Mouse (Mus musculus) cerebellum, adult 18-20 months (tissue): ENCODE results near the gene Urb2.
A peak's percentile ranks its signal among the peaks of the same experiment; 100 is the strongest.
"Not testable (repeated sequence)": the region's sequence is repeated elsewhere in the genome, so short reads cannot be mapped to it uniquely, and the experiment has no call there.

ENCODE experiments used
- DNase-seq, 2 experiments: peaks; one replicate each; pipeline ENCODE4 v3.0.0; 2021

Gene Urb2

DNA sequence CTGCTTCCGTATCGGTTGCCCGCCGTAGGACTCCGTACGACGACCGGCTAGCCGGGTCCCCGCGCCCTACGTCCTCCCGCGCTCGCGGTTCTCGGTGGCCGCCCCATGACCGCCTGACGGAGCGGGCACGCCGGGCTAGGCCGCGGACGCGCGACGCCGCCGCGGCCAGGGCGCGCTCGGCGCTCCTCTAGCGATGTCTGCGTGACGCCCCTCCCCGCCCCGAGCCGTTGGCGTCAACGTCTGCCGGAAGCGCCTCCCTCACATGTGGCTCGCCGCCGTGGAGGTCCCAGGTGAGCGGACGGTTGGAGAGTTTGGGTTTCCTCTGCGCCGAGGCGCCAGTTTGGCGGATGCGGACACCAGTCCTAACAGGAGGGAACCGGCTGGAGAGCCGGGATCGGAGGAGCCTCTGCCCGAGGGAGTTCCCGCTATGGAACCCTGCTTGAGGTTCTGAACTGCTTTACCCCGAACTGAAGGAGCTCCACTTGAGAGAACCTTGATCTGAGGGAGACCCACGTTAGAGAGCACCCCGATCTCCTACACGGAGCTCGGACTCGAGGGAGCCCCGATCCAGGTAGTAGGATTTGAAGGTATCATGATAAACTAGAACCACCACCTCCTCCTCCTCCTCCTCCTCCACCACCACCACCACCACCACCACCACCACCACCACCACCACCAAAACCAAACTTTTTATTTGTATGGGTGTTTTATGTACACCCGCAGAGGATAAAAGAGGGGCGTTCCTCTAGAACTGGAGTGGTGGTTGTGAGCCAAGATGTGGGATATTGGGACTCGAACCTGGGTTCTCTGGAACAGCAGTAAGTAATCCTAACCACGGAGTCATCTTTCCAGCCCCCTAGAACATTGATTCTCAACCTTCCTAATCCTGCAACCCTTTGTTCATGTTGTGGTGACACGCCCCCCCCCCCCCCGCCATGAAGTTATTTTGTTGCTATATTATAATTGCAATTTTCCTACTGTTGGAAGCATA lies at the start of gene Urb2, which contains the start of gene Taf5l:
Gene Urb2 (plus strand): TSS at position 272 of the 991 bp plus-strand sequence.
Gene Taf5l (minus strand): TSS at position 161 of the 991 bp plus-strand sequence.
- DNase-seq: peak; percentile 92 to 97

DNA sequence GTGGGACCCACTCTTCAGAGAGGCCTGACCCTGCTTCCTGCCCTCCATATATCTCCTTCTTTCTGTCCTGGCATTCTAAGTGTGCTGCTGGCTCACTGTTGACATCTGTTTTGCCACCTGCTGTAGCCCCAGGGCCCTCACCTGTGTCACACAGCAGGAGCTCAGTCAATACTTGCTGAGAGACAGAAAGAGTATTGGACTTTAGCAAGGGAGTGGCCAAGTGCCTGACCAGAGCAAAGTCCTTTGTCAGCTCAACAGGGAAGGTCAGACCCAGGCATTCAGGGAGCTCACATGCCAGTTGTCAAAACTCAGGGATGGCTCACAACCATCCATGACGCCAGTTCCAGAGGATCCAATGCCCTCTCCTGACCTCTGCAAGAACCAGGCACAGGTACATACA lies 47.8 kb upstream of the Urb2 start:
- DNase-seq: no peak

DNA sequence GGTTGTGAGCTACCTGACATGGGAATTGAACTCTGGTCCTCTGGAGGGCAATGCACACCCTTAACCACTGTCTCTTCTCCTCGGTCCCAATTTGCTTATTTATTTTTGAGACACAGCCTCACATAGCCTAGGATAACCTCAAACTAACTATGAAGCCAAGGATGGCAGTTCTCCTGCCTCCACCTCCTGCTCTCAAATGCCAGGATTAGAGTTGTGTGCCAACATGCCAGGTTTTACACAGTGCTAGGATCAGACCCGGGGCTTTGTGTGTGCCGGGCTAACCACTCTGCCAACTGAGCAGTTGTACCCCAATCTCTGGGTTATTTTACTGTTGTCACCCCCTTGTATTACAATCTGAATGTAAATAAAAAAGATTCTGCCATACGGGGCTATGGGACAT lies 43.8 kb upstream of the Urb2 start:
- DNase-seq: peak in 1 of 2 experiments; percentile 23

DNA sequence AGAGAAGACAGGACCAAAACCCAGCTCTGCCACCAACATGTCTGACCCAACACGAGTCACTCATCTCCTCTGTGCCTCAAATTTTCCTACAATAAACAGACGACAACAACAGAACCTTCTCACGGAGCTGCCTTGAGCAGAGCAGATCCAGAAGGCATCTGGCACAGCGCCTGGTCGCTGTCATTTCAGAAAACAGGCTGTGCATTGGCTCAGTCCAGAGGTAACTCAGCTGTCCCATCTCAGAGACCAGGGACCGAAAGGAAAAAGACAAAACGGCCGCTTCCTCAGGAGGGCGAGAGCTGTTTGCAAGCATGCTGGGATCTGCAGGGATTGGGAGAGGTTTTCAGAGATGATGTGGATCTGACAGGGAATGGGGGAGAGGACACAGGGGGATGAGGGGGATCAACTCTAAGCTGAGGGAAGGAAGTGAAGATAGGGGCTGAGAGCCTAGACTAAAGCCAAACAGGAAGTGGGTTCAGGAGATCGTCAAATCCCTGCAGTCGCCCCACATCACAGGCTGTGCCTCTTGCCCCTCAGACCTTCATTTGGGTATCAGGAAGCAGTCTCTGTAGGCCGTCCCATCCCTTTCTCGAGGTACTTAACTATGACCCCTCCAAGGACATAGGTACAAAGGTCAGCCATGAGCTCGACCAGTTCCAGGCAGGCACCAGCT lies 43.0 kb upstream of the Urb2 start:
- peak; percentile 34 to 36 for DNase-seq

DNA sequence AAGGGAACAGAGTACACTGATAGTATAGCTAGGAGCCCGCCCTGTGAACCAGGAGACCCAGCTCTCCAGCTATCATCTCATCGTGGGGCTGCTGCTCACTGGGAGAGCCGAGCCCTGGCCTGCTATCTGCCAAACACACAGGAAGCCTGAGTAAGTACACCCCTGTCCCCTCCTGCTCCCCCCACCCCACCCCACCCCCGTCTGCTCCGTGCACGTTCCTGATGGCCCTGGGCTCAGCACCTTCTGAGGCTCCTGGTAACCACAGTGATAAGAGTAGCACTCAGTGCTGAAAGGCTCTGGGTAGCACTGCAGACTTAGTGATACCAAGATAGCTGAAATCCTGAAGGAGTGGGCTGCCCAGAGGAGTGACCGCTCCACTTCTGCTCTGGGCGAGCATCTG lies 42.4 kb upstream of the Urb2 start:
- DNase-seq: no peak

DNA sequence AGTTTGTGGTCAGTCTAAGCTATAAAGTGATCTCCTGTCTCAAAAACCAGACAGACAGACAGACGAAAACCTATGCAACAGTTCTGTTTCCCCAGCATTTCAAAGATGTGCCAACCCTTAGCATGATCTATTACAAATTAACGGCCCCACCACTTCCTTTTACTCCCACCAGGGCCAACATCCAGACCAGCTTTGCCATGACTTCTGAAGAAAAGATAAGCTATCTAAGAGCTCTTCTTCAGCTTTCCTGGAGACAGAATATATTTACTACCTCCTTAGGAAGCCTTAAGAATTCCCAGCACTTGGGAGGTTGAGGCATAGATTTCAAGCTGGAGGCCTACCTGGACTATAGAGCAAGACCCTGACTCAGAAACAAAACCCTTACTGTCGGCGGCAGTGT lies 41.1 kb upstream of the Urb2 start:
- no peak for DNase-seq

DNA sequence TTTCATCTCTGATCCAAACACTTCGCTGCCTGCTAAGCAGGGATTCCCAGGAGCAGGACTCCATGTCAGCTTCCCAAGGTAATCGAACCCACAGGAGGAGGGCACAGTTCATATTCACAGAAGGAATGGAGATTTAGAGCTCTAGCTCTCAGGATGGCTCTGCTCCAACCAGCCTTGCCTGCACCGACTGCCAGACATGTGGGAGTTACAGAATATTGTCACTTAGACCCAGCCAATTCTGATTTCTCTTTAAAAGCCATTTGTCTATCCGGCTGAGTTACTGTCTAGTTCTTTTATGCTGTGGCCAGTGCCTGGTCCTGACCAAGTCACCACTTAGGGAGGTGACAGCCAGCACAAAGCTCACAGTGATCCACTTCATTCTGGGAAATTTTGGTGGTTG lies 39.6 kb upstream of the Urb2 start:
- peak; percentile 35 to 37 for DNase-seq

DNA sequence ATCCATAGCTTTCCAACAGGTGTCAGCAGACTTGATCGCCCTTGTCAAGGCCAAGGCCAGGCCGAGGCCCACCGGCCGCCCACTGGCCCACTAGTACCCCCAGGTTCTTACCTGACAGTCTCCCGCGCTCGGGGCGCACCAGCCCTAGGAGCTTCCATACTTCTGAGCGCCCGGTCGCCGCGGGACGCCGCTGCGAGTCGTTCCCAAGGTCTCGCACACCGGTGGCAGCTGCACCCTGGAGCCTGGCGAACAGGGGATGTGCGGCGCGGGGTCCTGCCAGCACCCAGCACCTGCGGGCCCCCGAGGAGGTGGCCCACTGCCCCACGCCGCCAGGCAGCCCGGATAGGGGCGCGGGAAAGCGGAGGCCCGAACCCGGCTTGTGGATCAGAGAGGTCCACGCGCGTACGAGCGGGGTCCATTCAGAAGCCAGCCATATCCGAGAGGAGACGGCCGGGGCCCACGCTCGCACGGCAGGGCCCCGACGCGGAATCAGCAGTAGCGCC lies 39.0 kb upstream of the Urb2 start:
- DNase-seq: no peak

DNA sequence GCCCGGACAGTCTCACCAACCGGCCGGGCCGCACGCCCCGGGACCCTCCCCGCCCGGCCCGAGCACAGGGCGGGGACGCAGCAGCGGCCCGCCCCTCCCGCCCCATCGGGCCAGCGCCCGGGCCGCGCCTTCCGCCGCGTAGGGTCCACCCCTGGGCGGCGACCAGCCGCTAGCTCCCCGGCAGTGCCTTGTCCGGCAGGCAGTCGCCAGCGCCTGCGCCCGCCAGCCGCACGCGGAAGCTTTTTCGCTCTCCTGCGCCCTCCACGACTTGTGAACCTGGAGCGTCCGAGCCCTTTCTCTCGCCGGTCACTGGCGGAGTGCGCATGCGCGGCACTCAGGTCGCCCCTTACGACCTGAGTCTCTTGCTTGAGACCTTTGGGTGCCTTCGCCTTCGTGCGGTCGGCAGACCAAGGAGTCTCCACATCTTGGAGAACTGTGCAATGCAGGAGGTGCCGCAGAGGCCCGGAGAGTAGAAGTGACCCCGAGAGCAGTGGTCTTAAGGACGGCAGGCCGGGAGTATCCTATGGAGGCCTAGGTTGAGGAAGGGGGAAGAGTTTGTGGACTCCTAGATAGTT lies 38.4 kb upstream of the Urb2 start, which contains the start of gene Abcb10:
Gene Abcb10 (minus strand): TSS at position 297 of the 575 bp plus-strand sequence.
- peak; percentile 84 to 89 for DNase-seq

DNA sequence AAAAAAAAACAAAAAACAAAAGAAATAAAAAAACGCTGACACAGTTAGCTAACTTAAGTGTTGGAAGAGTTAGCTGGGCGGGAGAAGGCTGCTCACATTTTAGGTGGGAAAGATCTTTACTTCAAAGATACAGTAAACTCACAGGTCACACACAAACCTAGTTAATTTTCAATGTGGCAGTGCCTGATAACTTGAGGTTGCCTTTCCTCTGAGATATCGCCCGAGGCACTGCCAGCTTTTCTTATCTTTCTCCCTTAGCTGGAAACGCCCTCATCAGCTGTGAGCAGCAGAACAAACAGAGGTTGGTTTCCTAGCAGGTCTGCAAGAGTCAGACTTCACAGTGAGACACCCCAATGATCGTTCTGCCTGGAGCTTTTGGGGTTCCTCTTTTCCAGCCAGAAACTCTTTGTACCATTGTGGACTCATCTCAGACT lies 32.7 kb upstream of the Urb2 start:
- DNase-seq: no peak

DNA sequence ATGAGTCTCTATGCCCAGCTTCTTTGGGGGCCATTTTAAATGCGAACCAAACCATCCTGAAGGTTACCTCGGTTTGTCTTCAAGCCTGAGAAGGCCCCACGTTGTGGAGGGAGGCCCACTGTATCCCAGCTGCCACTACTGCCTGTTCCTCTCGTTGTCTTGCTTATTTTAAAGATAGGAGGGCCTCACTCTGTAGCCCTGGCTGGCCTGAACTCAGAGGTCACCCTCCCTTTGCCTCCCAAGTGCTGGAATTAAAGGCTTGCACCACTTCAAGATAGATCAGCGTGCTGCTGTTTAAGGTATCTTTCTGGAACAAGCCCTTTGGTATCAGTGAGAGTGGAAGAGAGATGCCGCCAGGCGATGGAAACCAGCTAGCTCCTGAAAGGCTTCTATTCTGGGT lies 32.2 kb upstream of the Urb2 start:
- DNase-seq: no peak

DNA sequence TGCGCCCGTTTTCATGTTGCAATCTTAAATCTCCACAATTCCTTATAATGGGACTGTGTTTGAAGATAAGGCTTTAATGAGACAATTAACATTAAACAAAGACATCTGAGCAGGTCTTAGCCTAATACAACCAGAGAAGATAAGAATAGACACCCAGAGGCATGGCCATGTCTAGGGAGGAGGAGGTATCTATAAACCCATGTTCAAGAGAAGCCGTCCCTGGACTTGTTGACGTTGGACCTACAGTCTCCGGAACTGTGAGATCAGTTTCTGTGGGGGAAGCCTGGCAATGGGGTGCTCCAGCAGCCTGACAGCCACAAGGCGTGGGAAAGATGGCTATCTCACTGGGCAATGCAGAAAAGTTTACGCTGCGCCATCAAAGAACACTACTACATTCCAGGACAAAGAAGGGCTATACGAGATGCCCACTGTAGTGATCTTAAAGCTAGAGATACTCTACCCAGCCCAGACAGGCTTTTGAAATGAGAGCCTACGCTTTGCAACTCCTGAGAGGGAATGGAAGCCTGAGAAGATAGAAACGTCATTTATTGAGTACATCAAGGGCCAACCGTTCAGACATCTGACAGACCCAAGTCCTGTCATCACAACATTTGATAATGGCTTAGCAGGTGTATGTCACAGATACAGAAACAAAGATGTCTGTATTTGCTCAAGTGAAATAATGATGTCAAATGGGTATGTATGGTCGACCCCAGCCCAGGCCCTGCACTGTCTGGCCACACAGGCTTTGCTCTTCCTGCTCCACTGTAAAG lies 30.8 kb upstream of the Urb2 start:
- DNase-seq: no peak

DNA sequence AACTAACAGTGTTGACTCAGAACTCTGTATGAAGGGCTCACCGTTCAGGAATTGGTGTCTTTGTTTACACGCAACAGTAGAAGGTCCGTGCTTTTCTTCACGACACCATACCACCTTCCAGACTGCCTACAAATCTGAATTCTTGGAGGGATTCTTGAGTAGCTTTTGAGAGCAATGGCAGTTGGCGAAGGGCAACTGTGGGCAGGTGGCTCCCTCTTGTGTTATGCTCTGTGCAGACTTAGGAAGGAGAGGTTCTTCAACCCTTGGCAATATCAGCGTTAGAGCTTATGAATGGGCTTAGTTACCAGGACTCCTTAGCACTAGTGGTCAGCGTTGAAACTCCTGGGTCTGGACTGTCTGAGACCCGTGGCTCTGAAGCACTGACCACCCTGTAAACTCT lies 28.7 kb upstream of the Urb2 start:
- no peak for DNase-seq

DNA sequence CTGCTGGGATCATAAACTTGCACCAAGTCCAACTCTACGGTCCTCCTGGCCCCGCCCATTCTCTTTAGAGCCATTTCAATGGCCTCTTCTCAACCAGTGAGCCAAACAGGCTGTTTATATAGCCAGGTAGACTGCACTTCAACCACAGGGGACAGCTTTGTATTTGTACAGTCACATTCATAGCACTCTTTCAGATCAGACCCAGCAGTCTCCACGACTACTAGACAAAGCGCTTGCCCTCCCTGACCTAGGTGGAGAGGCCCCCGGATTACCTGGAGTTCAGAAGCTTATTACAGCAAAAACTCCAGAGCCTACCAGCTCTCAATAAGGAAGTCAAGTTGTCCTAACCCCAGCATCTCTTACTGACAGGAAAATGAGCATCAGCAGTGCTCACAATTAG lies 27.7 kb upstream of the Urb2 start:
- DNase-seq: no peak

DNA sequence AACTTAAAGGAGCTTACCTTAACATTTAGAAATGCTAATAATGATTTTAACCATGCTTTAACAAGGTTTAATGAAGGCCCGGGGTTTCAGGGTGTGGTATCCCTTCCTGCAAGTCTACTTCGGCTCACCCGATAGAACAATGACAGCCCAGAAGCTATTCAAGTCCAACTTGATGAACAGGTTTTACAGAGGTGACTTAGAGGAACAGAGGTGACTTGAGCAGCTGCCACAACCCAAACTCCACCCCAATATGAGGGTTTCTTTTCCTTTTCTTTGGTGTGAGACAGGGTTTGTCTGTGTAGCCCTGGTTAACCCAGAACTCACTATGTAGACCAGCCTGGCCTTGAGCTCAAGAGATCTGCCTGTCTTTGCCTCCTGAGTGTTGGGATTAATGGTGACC lies 27.3 kb upstream of the Urb2 start:
- DNase-seq: no peak

DNA sequence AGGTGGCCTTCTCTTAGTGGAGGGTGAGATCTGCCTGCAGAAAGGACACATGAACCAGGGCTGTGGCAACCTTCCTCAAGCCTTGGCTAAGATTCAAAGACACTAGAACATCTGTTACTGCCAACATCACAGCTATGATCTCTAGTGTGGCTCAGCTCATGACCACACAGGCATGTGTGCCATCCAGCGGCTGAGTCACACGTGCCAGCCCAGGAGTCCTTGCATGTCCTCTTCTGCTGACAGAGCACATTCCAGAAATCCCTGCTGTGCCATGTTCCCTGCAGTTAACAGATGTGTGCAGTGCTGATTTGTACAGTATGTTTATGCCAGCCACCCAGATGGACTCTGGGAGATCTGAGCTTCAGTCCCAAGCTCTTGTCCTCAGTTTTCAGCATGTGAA lies 21.7 kb upstream of the Urb2 start:
- DNase-seq: no peak

DNA sequence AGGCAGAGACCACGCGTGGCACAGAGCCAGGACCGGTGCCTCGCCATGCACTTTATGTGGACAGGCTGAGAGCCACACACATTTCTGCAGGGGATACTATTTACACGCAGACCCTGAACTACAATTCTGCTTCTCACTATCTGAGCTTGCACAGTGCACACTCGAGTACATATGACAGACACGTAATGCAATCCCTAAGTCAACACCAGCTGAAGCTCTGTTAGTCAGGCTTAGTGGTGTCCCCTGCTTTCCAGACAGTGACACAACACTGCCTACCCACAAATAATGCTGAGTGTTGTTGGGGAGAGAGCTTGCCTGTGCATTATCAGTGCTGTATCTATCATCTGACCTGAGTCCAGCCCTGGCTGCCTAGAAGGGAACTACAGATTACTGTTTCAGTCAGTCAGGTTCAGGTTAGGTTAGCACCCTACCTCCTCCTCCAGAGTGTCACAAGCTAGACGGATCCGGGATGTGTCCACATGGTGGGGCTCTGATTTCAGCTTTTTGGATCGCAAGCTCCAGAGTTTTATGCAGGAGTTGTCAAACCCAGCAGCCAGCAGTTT lies 18.7 kb upstream of the Urb2 start:
- no peak for DNase-seq

DNA sequence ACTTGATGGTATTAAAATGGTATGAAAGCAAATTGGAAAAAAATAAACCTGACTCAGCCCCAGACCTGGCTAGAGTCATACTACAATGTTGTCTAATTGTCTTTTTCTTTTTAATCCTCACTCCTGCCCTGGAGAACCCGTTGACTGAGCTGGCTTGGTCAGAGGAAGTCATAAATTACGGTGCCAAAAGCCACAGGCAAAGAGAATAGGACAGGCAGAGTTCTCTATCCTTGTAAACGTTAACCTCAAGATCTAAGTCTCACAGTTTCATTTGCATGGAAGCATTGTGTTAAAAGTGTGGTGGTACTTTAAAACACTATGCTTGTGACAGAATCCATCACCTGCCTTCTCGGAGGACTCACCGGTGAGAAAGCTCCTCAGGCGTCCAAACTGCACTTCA lies 13.5 kb upstream of the Urb2 start:
- DNase-seq: no peak

DNA sequence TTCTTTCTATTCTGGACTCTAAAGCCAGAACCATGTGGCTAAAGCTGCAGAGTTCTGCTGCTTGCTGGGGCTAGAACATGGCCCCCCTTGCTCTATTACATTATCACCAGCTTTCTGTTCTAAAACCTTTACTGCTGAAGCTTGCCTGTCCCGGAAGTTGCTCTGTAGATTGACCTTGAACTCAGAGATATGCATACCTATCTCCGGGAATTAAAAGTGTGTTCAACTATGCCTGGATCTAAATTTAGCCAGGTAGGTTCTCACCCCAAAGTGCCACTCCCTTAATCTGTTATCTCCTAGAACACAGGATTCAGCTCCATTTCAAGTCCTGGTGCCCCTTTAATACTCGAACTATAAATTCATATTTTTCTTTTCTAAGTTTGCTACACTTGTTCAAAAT lies 9.7 kb upstream of the Urb2 start:
- no peak for DNase-seq

DNA sequence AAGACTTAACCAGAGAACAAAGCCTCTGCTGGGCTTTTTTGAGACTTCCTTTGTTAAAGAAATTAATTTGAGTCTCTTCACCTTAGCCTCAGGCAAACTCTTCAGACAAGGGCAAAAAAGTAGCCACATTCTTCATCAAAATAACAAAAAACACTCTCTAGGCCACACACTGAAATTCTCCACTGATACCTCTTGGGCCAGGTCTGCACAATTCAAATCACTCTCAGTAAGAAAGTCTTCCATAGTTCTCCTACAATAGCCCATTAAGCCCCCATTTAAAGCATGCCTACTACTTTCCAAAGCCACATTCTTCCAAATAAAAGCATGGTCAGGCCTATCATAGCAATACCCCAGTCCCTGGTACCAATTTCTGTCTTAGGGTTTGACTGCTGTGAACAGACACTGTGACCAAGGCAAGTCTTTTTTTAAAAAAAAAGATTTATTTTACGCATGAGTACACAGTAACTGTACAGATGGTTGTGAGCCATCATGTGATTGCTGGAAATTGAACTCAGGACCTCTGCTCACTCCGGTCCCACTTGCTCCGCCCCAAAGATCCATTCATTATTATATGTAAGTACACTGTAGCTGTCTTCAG lies 9.2 kb upstream of the Urb2 start:
- no peak for DNase-seq

DNA sequence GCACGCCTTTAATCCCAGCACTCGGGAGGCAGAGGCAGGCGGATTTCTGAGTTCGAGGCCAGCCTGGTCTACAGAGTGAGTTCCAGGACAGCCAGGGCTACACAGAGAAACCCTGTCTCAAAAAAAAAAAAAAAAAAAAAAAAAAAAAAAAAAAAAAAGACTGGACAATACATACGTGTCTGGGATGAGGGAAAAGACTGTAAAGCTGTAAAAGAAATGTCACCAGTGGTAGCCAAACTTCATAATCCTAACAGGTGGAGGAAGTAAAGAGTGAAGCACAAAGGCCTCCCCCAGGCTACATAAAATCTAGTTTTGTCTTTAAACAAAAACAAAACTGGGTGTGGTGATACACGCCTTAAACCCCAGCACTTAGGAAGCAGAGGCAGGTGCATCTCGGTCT lies 7.0 kb upstream of the Urb2 start:
- not testable (repeated sequence) for DNase-seq

DNA sequence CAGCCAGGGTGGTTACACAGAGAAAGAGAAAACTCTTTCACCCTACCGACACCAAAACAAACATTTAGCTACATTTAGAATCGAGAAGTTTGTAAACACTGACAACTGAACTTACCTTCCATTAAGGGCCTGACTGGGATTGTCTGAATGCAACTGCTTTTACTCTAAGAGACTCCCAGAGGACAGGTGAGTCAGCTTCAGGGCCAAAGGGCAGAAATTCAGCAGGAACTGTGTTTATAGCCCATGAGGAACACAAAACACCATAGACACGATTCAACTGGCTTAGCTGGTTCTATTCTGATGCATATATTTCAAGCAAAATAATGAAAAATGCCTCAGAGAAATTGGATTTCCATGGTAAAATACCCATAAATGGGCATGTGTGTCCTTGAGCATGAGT lies 6.6 kb upstream of the Urb2 start:
- DNase-seq: no peak
